Mouse (Mus musculus) lung, adult 18-20 months (tissue): Measurements from ENCODE around the gene Tomm7.
"Not testable (repeated sequence)": the region's sequence is repeated elsewhere in the genome, so short reads cannot be mapped to it uniquely, and the experiment has no call there.

Experiments
- DNase-seq, 2 experiments: peaks; one replicate each; pipeline ENCODE4 v3.0.0; 2022; ENCODE audit warnings: mixed read lengths in 2 of 2

Gene Tomm7

DNA sequence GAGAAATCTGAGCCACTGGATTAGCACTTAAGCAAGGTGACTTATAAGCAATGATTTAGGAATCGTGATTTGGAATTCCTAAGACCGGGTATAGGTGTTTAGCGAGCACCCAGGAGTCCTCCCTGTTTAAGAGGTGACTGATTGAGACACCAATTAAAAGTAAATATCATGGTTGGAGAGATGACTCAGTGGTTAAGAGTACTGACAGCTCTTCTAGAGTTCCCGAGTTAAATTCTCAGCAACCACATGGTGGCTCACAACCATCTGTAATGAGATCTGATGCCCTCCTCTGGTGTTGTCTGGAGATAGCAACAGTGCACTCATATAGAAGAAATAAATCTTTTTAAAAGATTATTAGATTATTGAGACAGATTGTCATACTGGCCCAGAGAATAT lies 7.2 kb upstream of the Tomm7 start:
- DNase-seq = not testable (repeated sequence)

DNA sequence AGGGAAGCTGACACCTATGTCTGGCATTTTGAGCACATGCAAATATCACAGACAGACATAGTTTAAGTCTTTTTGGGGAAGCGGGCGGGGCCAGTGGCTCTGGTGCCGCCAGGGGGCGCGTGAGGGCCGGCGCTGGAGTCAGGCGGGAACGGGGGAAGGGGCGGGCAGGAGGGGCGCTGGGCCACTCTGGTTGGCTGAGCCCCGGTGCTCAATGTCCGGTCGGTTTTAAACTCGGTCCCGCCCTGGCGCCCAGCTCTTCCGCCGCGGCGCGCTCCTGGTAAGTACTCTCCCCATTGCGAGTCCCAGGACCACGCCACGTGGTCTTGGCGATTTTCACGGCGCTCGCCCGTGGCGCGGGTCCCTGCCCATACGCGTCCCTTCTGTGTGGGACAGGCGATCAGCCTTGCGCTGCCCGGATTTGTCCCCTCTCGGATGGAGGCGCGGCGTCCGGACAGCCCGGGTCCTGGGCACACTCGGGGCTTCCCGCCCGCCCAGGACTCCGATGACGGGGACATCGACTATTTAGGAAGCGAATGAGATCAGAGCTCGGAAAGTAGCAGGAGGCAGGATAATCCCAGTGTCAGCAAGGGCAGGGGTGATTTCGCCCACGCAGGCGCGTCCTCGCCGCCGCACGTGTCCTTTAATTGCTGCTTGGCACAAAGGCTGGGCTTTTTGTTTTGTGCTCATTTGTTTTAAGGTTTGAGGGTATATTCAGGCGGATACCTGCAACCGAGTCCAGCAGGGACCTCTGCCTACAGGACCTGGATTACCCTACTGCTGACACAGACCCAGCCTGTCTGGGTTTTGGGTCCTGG lies 6.6 kb upstream of the Tomm7 start:
- DNase-seq = peak; percentile 88 to 92

DNA sequence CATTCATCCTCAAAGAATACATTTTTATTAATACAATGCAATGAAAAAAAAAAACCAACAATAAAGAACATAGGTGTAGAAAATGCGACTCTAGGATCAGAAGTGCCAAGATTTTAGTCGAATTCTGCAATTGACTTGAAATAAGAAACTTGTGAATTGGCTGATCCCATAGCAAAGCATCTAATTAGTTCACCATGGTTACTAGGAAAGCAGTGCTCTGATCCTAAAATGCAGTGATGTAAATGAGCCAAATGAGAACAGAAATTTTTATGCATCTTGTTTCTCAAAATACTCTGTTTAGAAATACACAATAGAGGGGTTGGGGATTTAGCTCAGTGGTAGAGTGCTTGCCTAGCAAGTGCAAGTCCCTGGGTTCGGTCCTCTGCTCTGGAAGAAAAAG lies 1.2 kb upstream of the Tomm7 start:
- no peak for DNase-seq

DNA sequence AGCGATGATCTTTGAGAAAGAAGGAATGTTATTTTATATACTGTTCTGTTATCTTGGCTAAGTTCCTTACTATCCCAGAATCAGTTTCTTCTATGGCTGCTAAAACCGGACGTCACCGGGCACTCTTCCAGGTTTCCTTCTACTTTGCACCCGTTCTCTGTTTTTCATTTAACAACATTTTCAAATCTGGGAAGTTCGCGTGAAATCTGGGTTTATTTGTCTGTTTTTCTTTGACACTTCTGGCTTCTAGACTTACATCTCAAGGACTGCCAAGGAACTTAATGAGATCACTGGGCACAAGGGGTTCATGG lies 525 bp upstream of the Tomm7 start:
- DNase-seq = peak in 1 of 2 experiments; percentile 24

DNA sequence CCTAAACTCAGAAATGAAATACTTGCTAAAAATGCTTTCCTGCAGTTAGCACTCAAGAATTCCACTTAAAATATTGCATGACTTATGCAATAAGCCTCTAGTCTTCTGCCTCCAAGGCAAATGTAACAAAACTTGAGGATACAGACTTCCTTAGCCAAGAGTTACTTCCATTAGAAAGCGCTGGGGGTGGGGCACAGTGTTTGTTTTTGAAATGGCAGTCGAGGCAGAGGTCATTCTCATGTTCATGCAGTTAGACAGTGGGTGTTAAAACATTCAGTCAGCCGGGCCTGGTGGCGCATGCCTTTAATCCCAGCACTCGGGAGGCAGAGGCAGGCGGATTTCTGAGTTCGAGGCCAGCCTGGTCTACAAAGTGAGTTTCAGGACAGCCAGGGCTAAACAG lies 5.8 kb downstream of the Tomm7 start:
- no peak for DNase-seq

DNA sequence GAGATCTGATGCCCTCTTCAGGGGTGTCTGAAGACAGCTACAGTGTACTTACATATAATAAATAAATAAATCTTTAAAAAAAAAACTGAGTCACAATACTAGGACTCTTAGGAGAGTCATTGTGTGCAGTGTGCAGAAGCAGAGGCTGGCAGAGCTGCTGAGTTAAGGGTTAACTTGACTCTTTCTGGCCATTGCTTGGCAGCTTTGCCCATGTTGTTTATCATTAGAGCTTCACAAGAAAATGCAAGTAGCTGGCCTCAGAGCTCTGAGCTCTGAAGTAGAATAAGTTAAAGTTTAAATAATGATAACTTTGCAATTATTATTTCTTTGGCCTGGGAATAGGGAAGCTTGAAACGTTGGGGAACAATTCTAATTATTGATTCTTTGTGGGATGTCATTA lies 8.3 kb downstream of the Tomm7 start:
- not testable (repeated sequence) for DNase-seq

DNA sequence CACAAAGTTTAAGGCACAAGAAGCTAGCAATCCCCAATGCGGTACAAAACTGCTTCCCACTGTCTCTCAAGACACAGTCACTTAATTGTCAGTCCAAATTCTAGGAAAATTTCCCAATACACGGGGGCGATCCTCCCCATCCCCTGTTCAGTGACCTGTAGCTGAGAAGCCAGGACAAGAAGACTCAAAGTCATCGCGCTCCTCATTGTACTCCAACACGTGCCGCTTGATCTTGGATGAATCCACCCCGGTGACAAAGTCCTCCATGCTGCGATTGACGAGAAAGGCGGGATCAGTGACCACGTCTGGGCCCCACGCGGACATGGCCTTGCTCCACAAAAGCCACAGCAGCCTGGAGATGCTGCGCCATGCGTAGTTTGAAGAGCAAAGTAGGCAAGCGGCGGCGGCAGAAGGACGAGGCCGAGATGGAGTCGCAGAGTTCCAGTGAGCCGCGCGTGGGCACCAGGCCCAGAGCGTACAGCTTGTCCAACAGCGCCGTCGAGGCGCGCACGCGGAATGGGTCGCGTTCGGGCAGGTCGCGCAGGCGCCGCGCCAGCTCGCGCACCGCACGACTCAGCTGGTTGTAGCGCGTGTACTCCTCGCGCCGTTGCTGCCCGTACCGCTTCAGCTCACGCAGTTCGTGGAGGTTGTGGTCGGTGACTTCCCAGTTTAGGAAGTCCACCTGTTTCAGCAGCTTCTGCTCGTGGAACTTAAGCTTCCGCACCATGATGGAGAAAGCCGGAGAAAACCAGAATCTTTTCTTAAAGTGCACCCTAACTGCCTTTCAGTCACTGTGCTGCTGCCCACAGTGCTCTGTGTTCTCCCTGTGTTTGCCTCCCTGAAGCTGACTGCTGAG lies 12.8 kb downstream of the Tomm7 start:
- peak in 1 of 2 experiments; percentile 26 for DNase-seq

DNA sequence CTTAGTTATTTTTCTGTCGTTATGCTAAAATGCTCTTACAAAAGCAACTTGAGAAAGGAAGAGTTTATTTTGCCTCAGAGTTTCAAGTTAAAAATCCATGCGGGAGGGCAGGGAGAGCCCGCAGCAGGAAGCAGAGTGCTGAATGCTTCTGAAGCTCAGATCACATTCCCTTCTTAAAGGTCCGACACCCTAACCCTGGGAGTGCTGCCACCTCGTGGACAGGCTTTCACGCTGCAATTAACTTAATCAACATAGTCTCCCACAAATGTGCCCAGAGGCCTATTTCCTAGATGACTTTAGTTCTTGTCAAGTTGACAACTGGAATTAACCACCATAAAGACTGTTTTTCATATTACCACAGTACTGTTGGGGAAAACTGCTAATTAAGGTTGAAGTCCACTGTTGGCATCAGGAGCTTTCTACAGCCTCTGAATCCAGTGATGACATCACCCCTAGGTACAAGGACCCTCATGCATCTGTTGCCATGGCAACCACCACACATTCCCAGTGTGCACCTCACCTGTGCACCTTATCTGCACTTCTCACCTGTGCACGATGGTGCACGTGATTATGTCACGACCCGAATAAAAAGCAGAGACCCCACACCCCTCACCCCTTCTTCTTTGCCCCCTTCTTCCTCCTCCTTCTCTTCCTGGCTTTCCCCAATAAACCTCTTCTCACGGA lies 17.5 kb downstream of the Tomm7 start:
- peak; percentile 49 to 56 for DNase-seq

DNA sequence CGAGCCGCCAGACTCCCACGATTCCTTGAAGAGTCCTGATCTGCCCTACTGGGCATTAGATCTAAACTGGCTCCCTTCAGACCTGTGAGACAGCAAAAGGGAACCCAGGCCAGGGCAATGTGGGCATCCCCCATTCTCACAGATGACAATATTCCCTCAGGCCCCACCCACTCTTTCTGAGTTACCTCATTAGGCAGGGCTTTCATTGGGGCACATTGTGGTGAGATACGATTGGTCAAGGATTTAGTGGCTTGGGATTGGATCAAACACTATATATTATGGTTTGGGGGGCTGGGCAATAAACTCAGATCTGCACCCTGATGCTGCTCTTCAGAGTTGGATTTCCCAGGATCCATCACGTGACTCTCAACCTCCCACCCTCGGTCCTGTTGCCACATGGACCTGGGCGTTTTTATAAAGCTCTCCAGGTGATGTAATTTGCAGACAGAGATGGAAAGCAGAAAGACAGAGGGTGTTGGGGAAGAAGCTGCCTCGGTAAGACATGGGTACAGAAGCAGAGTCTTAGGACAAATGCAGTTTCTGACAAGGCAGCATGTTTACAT lies 19.7 kb downstream of the Tomm7 start:
- no peak for DNase-seq

DNA sequence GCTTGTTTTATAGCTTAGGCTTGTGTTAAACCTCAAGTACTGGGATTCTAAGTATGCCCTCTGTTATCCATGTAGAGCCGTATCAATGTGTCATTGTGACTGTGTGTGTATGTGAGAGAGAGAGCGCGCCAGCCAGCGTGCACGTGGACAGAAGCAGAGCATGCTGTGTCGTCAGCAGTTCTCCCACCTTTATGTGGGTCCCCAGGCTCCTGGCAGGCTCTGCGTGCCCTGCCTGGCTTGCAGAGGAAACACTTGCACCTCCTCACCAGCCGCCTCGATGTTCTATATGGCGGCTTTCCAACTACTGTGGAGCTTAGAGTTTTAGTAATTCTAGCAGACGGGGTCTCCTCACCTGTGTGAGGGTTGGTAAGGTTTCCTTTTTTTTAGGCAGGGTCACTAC lies 21.7 kb downstream of the Tomm7 start:
- no peak for DNase-seq

DNA sequence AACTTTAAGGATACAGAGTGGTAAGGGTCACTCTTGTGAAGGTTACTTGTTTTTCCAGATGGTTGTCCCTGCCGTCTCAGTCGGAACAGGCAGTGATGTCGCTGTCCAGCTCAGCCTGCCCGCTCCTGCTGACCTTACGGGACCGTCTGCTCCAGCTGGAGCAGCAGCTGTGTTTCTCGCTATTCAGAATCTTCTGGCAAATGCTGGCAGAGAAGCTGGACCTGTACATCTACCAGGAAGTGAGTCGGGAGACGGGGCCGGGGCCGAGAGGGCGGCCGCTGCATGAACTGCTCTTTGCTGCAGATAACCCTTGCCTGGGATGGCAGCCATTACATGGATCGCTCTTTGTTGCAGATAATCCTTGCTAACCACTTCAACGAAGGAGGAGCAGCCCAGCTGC lies 27.3 kb downstream of the Tomm7 start:
- DNase-seq = no peak

DNA sequence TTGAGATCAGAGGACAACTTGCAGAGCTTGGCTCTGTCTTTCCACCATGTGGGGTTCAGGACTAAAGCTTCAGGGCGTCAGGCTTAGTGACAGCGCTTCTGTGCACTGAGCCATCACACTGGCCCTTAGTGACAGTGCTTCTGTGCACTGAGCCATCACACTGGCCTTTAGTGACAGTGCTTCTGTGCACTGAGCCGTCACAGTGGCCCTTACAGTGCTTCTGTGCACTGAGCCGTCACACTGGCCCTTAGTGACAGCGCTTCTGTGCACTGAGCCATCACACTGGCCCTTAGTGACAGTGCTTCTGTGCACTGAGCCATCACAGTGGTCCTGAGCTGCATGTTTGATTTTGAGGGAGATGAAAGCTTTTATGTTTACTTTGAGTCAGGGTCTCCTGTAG lies 29.1 kb downstream of the Tomm7 start:
- no peak for DNase-seq

DNA sequence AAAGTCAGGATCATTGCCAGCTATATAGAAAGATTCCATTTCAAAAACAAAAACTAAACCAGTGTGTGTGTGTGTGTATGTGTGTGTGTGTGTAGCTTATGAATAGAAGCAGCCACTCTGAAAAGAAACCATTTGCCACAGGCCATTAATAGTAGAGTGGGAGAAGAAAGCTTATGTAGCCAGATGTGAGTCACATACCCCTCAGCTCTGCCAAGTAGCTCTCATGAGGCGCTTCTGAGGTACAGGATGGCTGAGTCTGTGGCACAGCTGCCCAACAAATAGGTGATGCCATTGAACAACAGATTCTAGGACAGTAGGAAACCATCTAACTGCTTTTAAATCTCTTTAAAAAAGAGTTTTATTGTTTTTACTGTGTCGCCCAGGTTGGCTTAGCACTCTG lies 51.2 kb downstream of the Tomm7 start:
- DNase-seq = no peak

DNA sequence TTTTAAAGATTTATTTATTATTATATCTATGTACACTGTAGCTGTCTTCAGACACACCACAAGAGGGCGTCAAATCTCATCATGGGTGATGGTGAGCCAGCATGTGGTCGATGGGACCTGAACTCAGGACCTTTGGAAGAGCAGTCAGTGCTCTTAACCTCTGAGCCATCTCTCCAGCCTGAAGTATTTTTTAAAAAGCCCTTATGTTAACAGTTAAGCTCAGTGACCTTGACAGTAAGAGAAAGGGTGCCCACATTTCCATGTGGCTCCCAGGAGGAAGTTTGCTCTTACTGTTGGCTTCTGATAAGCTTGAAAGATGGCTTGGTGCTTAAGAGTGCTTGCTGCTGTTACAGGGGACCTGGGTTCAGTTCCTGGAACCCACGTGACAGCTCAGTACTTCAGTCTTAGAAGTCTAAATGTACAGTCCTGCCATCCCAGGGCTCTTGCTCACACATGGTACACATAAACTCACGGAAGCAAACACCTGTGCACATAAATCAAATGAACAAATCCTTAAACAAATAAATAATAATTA lies 54.8 kb downstream of the Tomm7 start:
- DNase-seq = no peak
